Mouse (Mus musculus): ENCODE data around the gene Pcp4.

Gene Pcp4

DNA sequence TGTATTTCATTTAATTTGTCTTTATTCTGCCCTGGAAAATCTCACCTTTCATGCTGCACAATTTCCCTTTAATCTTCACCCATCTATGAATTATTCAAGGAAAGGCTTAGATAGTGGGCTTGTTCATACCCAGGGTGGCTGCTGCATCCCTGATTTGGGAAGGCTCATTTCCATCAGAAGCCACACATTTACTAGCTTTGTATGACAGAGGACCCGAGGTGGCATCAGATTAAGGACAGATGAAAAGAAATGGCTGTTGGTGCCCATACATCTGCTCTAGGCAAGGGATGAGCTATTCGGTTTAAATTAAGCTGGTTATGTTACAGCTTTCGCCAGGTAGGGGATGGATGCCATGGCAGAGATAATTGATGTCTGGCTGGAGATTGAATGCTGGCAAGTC, 24.1 kb downstream of the Pcp4 start:
- DNase-seq = no peak

DNA sequence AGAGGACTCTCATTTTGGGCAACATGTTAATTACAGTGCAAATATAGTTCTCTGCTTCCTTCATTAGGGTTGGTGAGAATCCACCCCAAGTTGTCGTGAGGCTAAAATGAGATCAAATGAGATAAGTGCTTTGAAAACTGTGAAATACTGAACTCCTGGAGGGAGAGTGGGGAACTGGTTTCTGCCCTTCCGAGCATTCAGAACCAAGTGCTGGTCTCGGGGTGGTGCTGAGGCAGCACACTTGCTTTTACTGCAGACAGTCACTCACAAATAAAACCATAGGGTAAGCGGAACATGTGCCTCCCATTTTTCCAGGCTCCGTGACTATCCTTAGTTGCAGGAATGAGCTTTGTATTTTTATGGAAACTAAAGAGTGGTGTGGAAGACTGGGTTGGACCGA, 26.7 kb downstream of the Pcp4 start:
- DNase-seq = no peak

DNA sequence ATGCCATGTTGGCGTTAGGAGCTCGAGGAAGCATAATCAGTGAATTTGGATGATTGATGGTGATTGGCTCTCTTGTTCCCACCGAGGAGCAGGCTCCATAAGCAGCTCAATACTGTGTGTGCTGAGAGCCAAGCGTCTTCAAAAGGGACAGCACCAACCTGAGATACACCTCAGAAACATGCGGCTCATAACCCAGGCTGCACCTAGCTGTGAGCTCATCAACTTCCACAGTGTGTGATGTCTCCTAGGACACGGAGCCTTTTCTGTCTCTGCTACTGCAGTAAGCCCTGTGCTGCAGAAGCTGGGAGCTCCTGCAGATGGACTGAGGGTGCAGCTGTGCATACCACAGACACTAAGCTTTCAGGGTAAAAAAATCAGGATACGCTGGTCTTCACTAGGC, 31.5 kb downstream of the Pcp4 start:
- DNase-seq = peak; percentile 44

DNA sequence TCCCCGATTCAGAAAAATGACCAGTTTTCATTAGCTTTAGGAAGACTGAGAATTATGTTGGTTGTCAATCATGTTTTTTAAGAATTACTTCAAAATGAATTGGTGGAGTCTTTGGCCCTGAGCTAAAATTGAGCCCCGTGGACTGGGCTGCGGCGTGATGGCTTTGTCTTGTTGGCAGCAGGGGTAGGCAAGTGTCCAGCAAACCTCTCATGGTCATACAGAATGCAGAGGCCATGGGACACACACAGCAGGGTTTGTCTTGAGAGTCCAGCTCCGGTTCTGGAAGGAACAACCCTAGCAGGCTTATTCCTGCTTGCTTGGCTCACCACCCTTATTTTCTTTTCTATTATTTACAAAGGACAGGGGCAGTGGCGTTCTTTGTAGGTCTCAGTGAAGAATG, 33.8 kb downstream of the Pcp4 start:
- DNase-seq = no peak

DNA sequence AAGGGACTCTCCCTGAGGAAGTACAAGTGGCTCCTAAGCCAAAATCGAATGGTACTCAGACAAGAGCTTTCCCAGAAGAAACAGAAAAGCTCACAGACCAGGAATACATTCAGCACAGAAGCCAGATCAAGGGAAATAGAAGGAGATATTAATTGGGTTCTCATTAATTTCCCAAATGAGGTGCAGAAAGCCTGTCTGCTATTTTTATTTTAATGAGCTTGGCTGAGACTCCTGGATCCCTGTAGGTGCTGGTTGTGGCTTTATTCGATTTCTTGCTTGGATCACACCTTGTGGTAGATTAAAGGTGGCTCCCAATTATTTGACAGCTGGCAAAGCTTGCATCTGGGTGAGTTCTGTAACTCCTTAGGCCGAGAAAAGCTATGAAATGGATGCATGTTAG, 35.2 kb downstream of the Pcp4 start:
- no peak for DNase-seq

DNA sequence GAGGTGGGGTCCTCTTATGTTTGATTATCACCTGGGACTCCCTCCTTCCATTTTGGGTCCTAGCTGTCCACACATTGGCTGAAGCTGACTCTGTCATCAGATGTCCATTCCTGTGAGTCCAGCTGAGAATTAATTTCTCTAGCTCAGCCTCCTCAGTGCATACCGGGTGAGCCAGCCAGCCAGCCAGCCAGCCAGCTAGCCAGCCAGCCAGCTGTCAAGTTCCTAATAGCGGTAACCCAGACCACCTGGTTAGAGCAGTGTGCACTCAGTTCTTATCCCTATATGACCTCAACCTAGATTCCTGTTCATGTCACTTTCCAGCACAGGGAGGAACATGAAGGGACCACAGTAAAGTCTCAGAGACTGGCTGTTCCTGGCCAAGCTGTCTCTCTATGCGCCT, 47.1 kb downstream of the Pcp4 start:
- no peak for DNase-seq

DNA sequence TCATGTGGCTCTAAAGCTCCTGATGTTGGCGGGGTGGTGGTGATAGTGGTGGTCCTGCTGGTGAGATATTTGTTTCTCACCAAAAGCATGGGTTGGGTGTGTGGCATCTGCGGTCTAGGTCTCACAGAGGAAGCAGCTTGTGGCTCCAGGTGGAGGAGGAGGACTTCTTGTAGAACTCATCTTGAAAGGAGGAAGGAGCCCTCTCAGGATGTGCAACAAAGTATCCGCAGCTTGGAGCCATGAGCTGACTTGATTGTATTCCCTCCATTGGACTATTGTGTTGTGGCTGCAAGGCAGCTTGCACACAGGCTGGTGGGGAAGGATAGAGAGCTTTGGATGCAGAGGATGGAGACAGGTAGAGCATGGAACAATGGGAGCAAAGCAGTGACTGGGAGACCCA, 60.1 kb downstream of the Pcp4 start:
- no peak for DNase-seq

DNA sequence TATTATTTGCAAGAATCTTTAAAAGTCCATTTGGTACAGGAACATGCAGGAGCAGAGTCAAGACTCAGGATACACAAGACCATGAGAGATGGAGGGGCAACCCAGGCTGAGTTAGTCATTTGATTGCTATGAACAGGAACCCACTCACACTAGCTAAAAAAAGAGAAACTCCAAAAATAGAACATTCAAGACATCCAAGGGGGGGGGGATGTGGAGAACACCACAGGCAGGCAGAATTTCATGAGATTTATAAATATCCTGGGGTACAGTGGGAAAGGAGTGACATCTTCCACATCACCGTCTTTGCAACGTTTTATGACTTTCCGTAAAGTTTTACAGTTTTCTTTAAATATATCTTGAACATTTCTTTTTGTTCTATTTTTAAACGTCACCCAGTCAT, 61.1 kb downstream of the Pcp4 start:
- DNase-seq = no peak

DNA sequence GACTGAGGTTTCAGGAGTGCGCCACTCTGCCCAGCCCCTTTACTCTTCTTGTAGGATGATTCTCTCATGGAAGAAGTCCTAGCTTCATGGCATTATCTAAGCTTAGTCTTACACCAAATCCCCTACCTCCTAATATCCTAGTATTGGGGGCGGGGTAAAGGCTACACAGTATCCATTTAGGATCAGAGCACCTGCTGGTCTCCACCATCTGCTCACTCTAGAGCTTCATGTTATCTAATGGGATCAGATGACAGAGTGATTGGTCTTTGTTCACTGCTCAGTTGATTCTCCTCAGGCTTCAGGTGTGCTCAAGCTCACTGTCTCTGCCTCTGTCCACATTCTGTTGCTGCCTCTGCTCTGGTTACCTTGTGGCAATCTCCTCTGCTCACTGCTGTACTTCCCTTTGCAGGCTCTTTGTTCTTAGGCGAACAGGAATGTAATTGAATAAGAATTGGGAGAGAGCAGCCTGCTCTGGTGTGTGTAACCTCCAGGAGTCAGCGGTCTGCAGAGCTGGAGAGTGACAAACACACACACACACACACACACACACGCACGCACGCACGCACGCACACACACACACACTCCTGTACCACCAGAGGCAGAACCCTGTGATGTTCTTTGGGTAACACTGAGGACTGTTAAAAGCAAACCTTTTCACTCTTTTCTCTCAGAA, 62.6 kb downstream of the Pcp4 start:
- DNase-seq = no peak

DNA sequence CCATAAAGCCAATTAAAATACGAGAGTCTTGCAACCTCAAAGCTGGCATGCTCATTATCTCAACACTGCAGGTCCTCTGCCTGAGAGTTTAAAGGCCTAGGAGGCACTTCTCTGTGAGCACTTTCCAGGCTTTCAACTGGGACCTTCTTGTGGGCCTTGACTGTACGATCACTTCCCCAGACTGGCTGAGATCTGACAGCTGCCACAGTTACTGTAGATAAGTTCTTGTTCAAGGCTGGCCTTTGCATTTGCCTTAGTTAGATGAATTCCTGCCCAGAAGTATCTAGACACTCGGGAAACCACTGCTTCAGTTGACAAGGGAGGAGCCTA, 63.1 kb downstream of the Pcp4 start:
- DNase-seq = no peak

DNA sequence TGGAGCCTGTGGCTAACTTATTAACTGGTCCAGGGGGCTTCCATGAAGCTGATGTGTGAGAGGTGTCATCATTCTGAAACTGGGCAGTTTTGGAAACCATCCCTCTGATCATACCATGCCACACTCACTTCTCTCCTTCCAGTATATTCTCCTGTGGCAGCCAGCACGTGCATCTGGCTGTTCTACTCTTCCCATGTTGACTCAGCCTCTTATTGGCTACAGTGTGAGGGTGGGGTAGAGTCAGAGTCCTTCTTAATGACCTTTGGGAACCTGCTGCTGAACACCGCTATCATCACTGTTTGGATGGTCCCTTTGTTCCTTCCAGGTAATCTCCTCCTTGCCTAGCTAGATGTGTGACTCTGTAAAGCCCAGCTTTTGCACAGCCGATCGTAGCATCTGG, 63.6 kb downstream of the Pcp4 start:
- DNase-seq = no peak

DNA sequence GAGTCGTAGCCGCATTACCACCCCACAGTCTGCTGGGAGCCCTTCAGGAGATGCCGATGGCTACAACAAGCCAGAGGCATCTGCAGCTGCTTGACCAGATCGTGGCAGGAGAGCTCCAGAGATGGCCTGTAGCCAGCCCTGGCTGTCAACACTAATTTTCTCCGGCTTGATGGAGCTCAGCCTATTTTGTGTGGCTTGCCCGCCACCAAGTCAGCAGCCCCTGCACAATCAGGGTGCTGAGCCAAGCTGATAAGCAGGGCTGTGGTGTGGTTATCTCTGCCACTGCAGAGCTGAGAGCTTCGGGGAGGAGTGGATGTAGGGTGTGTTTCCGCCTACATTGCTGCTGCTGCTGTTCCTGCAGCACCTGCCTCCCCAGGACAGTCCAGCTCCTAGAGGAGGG, 66.3 kb downstream of the Pcp4 start:
- DNase-seq = no peak

DNA sequence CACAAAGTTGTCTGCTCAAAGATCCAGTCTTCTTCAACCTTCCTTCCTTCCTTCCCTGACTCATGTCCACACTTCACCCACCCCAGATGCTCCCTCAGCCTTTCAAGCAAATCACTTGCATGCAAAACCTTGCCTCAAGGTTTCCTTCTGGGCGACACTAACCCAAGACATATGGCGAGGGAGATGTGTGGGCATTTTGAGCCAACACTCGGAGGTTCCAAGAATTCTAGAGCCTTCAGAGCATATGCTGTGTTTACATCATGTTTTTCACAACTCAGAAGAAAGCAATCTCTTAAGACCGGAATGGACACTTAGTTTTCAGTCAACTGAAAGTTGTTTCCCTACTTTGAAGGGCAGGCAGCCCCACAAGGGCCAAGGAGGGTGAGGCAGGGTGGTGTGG, 67.9 kb downstream of the Pcp4 start:
- DNase-seq = no peak

DNA sequence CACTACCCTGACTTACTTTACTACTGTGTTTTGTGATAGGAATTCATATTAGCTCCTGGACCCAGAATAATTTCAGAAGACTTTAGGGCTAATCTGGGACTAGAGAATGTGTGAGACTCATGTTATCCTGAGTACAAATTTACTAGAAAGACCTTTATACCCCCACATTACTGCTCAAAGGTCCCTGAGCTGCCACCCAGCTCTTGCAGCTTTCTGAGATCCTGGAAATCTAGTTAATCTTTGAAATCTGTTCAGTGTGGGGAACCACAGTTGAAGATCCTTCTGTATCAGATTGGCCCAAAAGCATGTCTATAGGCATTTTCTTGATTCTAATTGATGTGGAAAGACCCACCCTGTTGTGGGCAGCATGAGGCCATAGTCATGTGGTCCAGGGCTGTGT, 69.0 kb downstream of the Pcp4 start:
- no peak for DNase-seq

DNA sequence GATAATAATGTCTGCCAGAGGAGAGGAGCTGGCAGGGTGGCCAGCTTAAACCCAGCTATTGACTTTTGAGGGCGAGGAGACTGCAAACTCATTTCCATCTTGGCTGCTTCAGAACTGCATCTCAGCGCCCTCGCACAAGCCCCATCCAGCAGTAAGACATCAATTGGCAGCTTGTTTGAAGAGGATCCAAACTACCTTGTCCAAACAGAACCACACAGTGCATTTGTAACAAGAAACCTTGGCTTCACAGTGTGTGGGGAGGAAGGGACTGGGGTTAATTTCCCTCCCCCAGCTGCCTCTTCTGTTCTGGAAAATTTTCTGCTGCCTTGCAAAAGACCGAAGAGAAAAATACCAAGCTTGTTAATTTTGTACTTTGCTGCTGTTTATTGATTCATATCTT, 71.7 kb downstream of the Pcp4 start:
- no peak for DNase-seq

DNA sequence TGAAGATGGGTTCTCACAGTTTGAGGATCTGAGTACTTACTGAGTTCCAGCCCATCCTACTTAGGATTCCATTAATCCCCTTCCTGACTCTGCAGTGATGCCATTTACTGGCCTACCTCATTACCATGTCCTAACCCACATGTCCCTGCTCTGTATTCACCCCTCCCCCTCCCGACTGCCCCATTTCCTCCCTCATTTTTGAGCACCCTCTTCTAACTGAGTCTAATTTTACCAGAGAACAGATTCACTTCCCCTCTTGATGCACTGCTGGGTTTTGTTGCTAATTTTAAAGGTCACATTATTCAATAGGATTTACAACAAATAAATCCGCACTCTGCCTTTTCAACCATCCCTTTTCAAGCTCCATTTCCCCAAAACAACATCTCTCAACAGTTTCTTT, 73.7 kb downstream of the Pcp4 start:
- peak; percentile 24 for DNase-seq

DNA sequence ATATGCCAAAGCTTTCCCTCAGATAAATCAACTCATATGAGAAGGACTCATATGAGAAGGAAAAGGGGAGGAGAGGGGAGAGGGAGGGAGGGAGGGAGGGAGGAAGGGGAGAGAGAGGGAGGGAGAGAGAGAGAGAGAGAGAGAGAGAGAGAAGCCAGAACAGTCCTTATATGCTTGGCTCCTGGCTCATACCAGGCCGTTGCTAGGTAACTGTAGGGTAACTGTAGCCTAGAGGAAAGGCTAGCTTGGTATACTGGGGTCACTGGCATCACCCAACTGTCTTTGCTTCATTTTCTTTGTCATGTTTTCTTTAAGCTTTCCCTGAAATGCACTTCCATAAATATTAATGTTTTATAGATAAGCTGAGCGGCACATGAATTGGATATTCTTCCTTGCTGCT, 85.3 kb downstream of the Pcp4 start:
- DNase-seq = no peak

DNA sequence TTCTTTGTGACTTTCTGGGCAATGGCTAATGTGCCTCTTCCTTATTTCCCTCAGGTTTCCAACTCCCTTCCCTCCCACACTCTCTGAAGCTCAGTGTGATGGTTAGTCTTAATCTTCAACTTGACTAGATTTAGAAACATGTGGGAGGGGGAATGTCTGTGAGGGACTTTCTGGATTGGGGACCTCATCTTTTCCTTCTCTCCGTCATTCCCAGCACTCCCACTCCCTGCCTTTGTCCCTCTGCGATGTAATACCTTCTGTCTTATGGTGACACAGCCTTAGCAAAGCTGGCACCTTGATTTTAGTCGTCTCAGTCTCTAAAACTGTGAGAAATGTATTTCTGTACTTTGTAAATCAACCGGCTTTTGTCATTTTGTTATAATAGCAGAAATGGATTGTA, 88.0 kb downstream of the Pcp4 start:
- no peak for DNase-seq

DNA sequence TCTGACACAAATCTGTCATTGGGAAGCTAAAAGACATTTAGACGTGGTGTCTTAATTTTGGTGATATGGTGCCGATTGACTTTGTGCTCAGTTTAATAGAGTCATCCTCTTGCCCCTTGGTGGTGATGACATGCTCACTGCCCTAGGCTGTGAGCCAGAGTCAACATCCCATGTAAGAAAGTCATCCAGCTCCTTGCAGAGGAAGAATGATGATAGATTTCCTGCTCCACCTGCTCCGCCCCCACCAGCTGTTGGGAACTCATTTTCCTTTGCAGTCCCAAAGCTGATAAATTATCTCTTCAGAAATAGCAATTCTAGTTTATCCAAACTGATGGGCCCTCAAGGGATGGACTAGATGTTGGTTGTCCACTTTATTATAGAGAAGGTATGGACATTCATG, 89.2 kb downstream of the Pcp4 start:
- DNase-seq = no peak

DNA sequence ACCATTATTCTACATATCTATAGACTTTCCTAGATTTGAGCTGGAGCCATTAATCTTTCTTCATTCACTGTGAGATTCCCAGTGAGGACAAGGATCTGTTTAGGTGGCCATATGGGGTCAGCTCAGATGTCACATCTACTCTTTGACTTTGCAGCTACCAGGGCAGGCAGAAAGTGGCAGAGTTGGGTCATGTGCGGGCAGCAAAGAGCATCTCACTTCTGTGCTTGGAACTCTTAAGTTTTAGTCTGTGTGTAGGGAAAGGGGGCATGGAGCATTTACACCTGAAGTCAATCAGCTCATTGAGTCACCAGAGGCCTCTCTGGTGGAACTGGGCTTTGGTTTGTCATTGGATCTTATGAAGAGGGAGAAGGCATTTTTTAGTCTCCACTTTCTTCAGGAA, 90.9 kb downstream of the Pcp4 start:
- no peak for DNase-seq

DNA sequence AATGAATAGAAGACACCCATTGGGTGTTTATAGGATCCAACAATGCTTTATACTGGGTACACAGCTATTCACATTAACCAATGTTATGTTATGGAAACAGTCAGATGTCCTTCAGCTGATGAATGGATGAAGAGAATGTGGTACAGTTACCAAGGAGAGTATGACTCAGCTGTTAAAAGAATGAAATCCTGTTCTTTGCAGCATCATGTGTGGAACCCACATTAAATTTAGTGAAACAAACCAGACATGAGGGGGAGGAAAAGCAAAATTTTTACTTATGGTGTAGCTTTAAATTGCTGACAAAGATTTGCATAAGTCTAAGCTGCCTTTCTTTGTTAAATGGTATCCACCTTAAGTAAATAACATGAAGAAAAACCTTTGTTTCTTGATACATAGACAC, 92.4 kb downstream of the Pcp4 start:
- no peak for DNase-seq

DNA sequence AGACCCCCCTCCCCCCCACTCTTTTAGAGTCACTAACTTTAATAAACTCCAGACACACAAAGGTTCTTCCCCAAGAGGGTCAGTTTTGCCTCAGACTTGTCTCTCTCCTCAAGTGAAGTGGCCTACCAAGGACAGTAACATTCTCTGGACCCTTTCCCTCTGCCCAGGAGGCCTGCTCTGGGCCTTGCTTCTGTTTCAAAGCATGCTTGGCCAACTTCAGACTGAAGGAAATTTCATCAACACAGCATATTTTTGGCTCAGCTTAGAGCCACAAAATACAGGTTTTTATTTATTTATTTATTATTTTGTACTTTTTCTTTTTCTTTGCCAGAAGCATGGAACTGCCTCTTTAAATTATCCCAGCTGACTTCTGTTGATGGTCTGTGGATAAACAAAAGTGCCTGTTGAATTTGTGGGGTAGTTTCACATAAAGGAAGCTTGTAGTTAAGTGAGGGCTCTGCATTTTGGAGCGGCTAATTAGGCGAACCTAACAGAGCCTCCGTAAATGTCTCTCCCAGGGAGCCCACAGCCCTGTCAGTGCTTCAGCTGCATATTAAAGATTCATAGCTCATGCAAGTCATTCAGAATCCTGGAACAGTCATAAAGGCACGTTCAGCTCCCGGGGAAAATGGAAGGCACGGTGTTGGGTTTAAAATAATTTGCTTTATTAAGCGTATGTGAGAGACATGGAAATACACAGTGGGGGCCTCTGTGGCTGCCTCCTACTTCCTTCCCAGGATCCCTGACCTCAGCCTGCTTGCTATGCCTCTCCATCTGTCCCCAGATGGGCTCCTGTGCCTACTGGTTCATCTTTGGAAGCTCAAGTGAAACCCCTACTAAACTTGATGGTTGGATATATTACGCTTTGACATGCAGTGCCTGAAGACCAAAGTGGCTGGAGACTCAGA, 96.2 kb downstream of the Pcp4 start:
- DNase-seq = no peak

DNA sequence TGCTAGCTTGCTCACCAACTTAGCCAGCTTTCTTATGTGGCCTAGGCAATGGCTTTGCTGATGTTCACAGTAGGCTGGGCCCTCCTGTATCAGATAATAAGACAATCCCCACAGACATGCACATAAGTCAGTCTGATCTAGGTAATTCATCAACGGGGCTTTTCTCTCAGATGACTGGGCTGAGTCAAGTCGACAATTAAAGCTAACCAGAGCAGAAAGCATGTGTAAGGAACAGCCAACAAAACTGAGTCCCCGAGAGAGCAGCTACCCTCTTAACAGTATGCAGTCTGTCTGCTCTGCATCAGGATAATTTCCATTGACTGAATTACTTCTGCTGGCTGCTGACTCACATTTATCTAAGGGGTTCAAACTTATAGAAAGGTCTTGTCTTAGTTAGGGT, 100.0 kb downstream of the Pcp4 start:
- no peak for DNase-seq

All from right cerebral cortex, postnatal 14 days (tissue).